Mouse (Mus musculus): Measurements from ENCODE around the gene Kcnmb4. TPM values are rescaled to one million over a fixed set of nuclear protein-coding genes. Genes with fewer than 3 reads are reported as not detected.

Gene Kcnmb4
- total and polyA plus RNA-seq, 2 experiments from 2014 or later: 30.1 to 71.6 TPM

DNA sequence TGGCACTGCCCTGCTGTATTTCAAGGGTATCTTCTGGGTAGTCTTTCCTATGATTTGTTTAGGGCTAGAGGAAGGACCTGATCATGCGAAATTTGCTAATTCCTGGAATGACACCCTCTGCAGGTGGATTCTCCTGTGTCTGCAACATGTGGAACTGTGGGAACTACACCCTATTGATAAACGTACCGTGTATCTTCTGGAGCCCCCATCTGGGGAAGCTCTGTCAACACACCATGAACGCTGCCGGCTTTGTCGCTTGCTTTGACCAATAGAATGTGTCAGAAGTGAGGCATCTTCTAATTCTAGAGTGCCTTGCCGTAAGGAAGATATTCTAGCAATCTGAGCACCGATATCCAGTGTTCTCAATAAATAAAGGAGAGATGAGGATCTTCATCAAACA, 28.9 kb downstream of the Kcnmb4 start:
- no peaks in the 10 kb centered on the region for H3K27me3 ChIP-seq (ENCODE audit: insufficient read depth, low read length)
- no peak overlapping the region for H3K4me3 ChIP-seq (ENCODE audit: low read length)
- no peak overlapping the region for H3K9ac ChIP-seq (replicated peaks; ENCODE audit: low read length)
- no peak for TF ChIP-seq CTCF (IDR thresholded peaks at IDR 0.05; ENCODE audit: low read depth)
- H3K27ac ChIP-seq: no peak overlapping the region
- DNase-seq (ENCODE audit: low spot score): no peak
- no peaks in the 10 kb centered on the region for H3K9me3 ChIP-seq (ENCODE audit: low read length)
- no peaks in the 10 kb centered on the region for H3K4me1 ChIP-seq (ENCODE audit: insufficient read depth, low read length)
- no peaks in the 10 kb centered on the region for H3K36me3 ChIP-seq (ENCODE audit: insufficient read depth, low read length)
- WGBS: 93% methylated on average over 8 of the region's 8 CpGs
- ATAC-seq: no peak
- H3K4me2 ChIP-seq (ENCODE audit: low read depth, low read length): no peak overlapping the region

DNA sequence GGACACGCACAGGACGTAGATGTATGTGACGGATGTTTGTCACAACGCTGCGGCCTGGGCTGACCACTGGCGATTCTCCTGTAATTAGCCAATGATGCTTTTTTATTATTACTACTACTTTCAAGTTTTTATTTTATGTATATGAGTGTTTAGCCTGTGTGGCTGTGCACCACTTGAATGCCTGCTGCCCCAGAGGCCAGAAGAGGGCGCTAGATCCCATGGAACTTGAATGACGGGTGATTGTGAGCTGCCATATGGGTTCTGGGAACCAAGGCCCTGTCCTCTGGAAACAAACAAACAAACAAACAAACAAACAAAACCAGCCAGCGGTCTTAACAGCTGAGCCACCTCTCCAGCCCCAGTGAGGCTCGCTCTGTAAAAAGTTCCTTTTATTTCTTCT, 29.3 kb downstream of the Kcnmb4 start:
- H3K27ac ChIP-seq: no peak overlapping the region
- ATAC-seq: no peak
- no peak for TF ChIP-seq CTCF (IDR thresholded peaks at IDR 0.05; ENCODE audit: low read depth)
- WGBS: 94% methylated on average over 10 of the region's 10 CpGs
- H3K36me3 ChIP-seq (ENCODE audit: insufficient read depth, low read length): no peaks in the 10 kb centered on the region
- H3K9me3 ChIP-seq (ENCODE audit: low read length): no peaks in the 10 kb centered on the region
- no peak for DNase-seq (ENCODE audit: low spot score)
- H3K27me3 ChIP-seq (ENCODE audit: insufficient read depth, low read length): no peaks in the 10 kb centered on the region
- H3K4me2 ChIP-seq (ENCODE audit: low read depth, low read length): no peak overlapping the region
- H3K4me3 ChIP-seq (ENCODE audit: low read length): no peak overlapping the region
- H3K4me1 ChIP-seq (ENCODE audit: insufficient read depth, low read length): no peaks in the 10 kb centered on the region
- H3K9ac ChIP-seq (replicated peaks; ENCODE audit: low read length): no peak overlapping the region

DNA sequence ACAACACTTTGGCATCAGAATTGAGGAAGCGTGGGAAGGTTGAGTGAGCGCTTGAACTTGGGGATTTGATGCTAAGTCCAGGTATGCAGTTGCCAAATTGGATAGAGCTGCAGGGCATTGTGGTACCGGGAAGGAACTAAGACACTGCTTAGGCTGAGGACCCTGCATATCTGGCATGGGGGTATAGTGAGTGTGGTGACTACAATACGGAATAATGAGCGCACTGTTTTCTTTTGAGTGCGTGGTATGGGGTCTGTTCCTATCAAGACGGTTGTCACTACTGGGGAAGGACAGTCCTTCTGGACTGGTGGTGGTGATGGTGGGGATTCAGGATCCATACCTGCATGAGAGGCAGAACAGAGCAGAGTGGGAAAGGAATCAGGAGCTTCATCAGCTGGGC, 32.7 kb downstream of the Kcnmb4 start:
- WGBS: 92% methylated on average over 7 of the region's 7 CpGs
- Histone ChIP-seq H3K4me3 (ENCODE audit: low read length) (no peak overlapping the region), H3K9me3 (ENCODE audit: low read length) (no peaks in the 10 kb centered on the region), H3K4me2 (ENCODE audit: low read depth, low read length) (no peak overlapping the region), H3K27me3 (ENCODE audit: insufficient read depth, low read length) (no peaks in the 10 kb centered on the region), H3K9ac (replicated peaks; ENCODE audit: low read length) (no peak overlapping the region), H3K27ac (no peak overlapping the region), H3K36me3 (ENCODE audit: insufficient read depth, low read length) (no peaks in the 10 kb centered on the region), H3K4me1 (ENCODE audit: insufficient read depth, low read length) (no peaks in the 10 kb centered on the region)
- TF ChIP-seq CTCF (IDR thresholded peaks at IDR 0.05; ENCODE audit: low read depth): no peak
- no peak for ATAC-seq
- DNase-seq (ENCODE audit: low spot score): no peak

DNA sequence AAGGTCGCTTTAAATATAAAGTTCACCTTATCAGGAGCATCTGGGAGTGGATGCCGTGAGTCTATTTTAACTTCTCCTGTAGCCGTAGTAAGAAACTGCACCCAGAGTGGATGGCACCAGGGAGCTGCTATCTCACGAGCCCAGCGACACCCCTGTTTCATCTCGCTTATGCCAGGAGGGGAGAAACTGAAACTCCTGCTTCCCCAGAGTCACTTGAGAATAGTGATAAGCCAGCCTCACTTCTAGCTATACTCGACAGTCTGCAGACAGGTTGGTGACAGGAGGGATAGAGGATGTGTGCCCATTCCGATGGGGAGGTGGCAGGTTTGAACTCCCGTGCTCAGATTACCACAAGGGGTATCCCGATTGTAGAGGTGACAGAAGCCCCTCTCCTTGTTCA, 33.6 kb downstream of the Kcnmb4 start:
- DNase-seq (ENCODE audit: low spot score) (no peak), ATAC-seq (no peak)
- Histone ChIP-seq H3K9ac (replicated peaks; ENCODE audit: low read length) (no peak overlapping the region), H3K27me3 (ENCODE audit: insufficient read depth, low read length) (no peaks in the 10 kb centered on the region), H3K27ac (no peak overlapping the region), H3K4me2 (ENCODE audit: low read depth, low read length) (no peak overlapping the region), H3K9me3 (ENCODE audit: low read length) (no peaks in the 10 kb centered on the region), H3K36me3 (ENCODE audit: insufficient read depth, low read length) (no peaks in the 10 kb centered on the region), H3K4me3 (ENCODE audit: low read length) (no peak overlapping the region), H3K4me1 (ENCODE audit: insufficient read depth, low read length) (no peaks in the 10 kb centered on the region)
- WGBS: 91% methylated on average over 10 of the region's 10 CpGs
- no peak for TF ChIP-seq CTCF (IDR thresholded peaks at IDR 0.05; ENCODE audit: low read depth)

DNA sequence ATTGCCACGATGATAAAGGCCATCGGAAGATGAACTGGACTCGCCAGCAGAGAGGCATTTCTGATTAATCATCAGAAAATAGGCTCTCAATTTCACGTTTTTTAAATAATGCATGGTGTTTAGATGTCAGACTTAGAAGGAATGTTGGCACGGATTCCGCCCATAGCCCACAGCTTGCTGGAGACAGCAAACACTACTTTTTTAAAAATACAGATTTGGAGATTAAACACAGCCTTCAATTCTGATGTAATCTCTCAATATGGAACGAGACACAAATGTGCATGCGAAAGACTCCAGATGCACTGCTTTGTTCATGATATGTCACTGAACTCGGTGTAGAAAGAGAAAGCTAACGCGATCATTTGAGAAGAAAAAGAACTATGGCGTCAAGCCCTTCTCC, 38.2 kb downstream of the Kcnmb4 start:
- no peaks in the 10 kb centered on the region for H3K36me3 ChIP-seq (ENCODE audit: insufficient read depth, low read length)
- no peak overlapping the region for H3K4me2 ChIP-seq (ENCODE audit: low read depth, low read length)
- TF ChIP-seq CTCF (IDR thresholded peaks at IDR 0.05; ENCODE audit: low read depth): no peak
- no peak overlapping the region for H3K9ac ChIP-seq (replicated peaks; ENCODE audit: low read length)
- 85% methylated on average over 12 of the region's 12 CpGs for WGBS
- H3K4me1 ChIP-seq (ENCODE audit: insufficient read depth, low read length): no peaks in the 10 kb centered on the region
- no peak for DNase-seq (ENCODE audit: low spot score)
- no peak overlapping the region for H3K4me3 ChIP-seq (ENCODE audit: low read length)
- no peak overlapping the region for H3K27ac ChIP-seq
- no peak for ATAC-seq
- H3K9me3 ChIP-seq (ENCODE audit: low read length): no peaks in the 10 kb centered on the region
- H3K27me3 ChIP-seq (ENCODE audit: insufficient read depth, low read length): no peaks in the 10 kb centered on the region

DNA sequence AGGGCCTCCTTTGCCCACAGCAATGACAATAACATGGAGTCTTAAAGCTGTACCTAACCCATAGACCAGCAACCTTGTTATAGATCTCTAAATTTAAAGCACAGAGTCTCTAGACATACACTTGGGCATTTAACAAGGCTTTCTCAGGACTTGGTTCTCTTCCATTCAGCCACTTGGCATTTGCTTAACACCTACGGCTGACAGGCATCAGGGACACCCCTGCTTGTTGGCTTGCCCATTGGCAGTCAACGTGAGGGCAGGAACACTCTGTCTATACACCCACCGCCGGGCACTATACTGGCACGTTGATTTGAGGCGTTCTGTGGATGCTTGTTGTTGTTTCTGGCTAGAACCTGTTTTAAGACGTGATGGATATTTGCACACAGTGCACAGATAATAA, 41.3 kb downstream of the Kcnmb4 start:
- Histone ChIP-seq H3K4me1 (ENCODE audit: insufficient read depth, low read length) (no peaks in the 10 kb centered on the region), H3K9me3 (ENCODE audit: low read length) (no peaks in the 10 kb centered on the region), H3K27ac (no peak overlapping the region), H3K9ac (replicated peaks; ENCODE audit: low read length) (no peak overlapping the region), H3K4me3 (ENCODE audit: low read length) (no peak overlapping the region), H3K36me3 (ENCODE audit: insufficient read depth, low read length) (no peaks in the 10 kb centered on the region), H3K4me2 (ENCODE audit: low read depth, low read length) (no peak overlapping the region), H3K27me3 (ENCODE audit: insufficient read depth, low read length) (no peaks in the 10 kb centered on the region)
- no peak for ATAC-seq
- no peak for DNase-seq (ENCODE audit: low spot score)
- TF ChIP-seq CTCF (IDR thresholded peaks at IDR 0.05; ENCODE audit: low read depth): no peak
- WGBS: 81% methylated on average over 7 of the region's 7 CpGs

DNA sequence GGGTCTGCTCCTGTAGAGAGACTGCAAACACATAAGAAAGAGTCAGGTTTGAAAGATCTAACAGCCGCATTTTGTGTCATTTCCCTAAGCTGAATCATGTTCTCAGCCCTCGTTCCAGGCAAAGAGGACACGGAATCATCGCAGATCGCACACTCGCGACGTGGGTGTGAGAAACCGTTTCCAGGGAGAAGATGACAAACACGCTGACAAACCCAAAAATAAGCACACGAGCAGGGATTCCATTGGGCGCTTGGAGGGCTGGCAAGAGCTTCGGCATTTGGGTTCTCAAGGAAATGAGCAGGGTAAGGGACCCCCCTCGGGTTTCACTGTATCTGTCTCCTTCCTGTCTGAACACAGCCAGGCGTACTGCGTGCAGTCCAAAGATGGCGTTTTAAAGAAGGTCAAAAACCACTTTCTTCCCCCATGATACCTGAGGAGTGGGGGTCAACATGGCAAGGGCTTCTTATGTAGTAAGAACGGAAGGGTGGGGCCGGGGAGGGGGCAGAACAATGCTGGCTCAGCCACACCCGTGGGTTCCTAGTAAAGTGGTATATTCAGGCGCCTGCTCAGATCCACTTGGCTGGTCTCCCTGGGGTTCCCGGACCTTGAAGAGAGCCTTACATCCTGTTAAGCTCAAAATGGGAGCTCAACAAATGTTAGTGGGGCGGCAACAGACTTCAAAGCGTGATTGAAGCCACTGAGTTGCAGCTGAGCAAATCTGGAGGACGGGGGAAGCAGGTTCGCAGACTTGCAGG, 45.5 kb downstream of the Kcnmb4 start:
- TF ChIP-seq CTCF (IDR thresholded peaks at IDR 0.05; ENCODE audit: low read depth): no peak
- ATAC-seq (no peak), DNase-seq (ENCODE audit: low spot score) (no peak)
- Histone ChIP-seq H3K36me3 (ENCODE audit: insufficient read depth, low read length) (no peaks in the 10 kb centered on the region), H3K4me1 (ENCODE audit: insufficient read depth, low read length) (no peaks in the 10 kb centered on the region), H3K27me3 (ENCODE audit: insufficient read depth, low read length) (no peaks in the 10 kb centered on the region), H3K27ac (no peak overlapping the region), H3K9ac (replicated peaks; ENCODE audit: low read length) (no peak overlapping the region), H3K4me3 (ENCODE audit: low read length) (no peak overlapping the region), H3K4me2 (ENCODE audit: low read depth, low read length) (no peak overlapping the region), H3K9me3 (ENCODE audit: low read length) (no peaks in the 10 kb centered on the region)
- 94% methylated on average over 26 of the region's 26 CpGs for WGBS

All from hindbrain, postnatal 0 days (tissue).